Mouse (Mus musculus) lung, adult 2 months (tissue): ENCODE data around the gene Agap3.

Source experiments
- CTCF ChIP-seq: fragments of 200-500 bp; IDR thresholded peaks from 2 replicates; pipeline ENCODE4 v1.5.1; 2011; ENCODE audit warnings: mild to moderate bottlenecking, low read length, control low read depth; ENCODE audit not compliant: insufficient read depth
- POLR2A ChIP-seq: fragments of 200-500 bp; IDR thresholded peaks from 2 replicates; pipeline ENCODE4 v1.6.1; 2011; ENCODE audit warnings: low read depth, mild to moderate bottlenecking, control low read depth, low read length, borderline replicate concordance; ENCODE audit errors: extremely low read depth

DNA sequence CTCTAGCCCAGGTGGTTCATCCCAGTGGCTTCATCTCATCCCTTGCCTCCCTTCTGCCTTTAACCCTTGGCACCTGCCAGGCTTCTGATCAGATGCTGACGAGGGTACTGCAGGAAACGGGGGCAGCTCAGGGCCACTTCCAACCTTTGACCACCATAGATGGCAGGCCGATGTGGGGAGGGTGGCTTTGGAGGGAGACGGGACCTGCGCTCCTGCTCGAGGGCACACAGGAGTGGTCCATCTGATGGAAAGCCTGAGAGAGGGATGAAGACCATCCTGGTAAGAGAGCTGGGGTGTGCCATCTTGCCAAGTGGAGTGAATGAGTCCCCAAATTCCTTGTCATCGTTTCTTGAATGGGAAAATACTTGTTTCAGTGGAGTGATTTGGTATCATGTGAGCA is 8.8 kb upstream of the Agap3 start:
- TF ChIP-seq POLR2A (no peak), CTCF (no peak)
